Mouse (Mus musculus) heart, embryonic 14.5 days (tissue): ENCODE measurements around the gene Hfe2. TPM values are rescaled to one million over a fixed set of nuclear protein-coding genes. Genes with fewer than 3 reads are reported as not detected.
A peak's percentile ranks its signal among the peaks of the same experiment; 100 is the strongest.

Experiments used
- ATAC-seq: fragments of 200-750 bp; cut with Nextera tagmentation; 2 replicates; pipeline ENCODE4 v1.8.0; 2017; ENCODE audit warnings: low read depth, moderate TSS enrichment; ENCODE audit not compliant: insufficient number of reproducible peaks, insufficient read depth, low FRiP score
- H3K27ac ChIP-seq, 2 experiments: fragments of 200-500 bp in 1 of 2; fragments of 300-500 bp in 1 of 2; sonication (generic) in 1 of 2; replicated peaks in 1 of 2; 2 replicates each; pipeline ENCODE4 v1.5.1; 2012 to 2014; ENCODE audit warnings: low read depth in 2 of 2, low read length in 2 of 2, control low read depth in 1 of 2, mild to moderate bottlenecking in 1 of 2, mixed read lengths in 1 of 2; ENCODE audit not compliant: control insufficient read depth in 1 of 2, insufficient read depth in 1 of 2
- H3K27me3 ChIP-seq: fragments of 300-500 bp; sonication (generic); 2 replicates; pipeline ENCODE4 v1.6.1; 2014; ENCODE audit warnings: mild to moderate bottlenecking, low read length, control low read depth; ENCODE audit not compliant: control insufficient read depth, insufficient read depth
- H3K36me3 ChIP-seq: fragments of 300-500 bp; sonication (generic); 2 replicates; pipeline ENCODE4 v1.6.1; 2014; ENCODE audit warnings: mild to moderate bottlenecking, control low read depth, low read length, mixed read lengths; ENCODE audit not compliant: control insufficient read depth, insufficient read depth
- H3K4me1 ChIP-seq, 2 experiments: fragments of 200-500 bp in 1 of 2; fragments of 300-500 bp in 1 of 2; sonication (generic) in 1 of 2; 2 replicates each; pipeline ENCODE4 v1.6.1; 2012 to 2014; ENCODE audit warnings: low read length in 2 of 2, control low read depth in 1 of 2, mixed read lengths in 1 of 2; ENCODE audit not compliant: control insufficient read depth in 2 of 2, insufficient read depth in 2 of 2
- H3K4me2 ChIP-seq: fragments of 300-500 bp; sonication (generic); 2 replicates; pipeline ENCODE4 v1.6.1; 2014; ENCODE audit warnings: mild to moderate bottlenecking, low read length
- H3K4me3 ChIP-seq, 2 experiments: fragments of 200-500 bp in 1 of 2; fragments of 300-500 bp in 1 of 2; sonication (generic) in 1 of 2; 2 replicates each; pipeline ENCODE4 v1.5.1; 2012 to 2014; ENCODE audit warnings: low read length in 2 of 2, mild to moderate bottlenecking in 2 of 2, control low read depth in 1 of 2, low read depth in 1 of 2, moderate library complexity in 1 of 2; ENCODE audit not compliant: control insufficient read depth in 1 of 2, insufficient read depth in 1 of 2
- H3K9ac ChIP-seq: fragments of 300-500 bp; sonication (generic); 2 replicates; pipeline ENCODE4 v1.6.1; 2014; ENCODE audit warnings: mild to moderate bottlenecking, low read length
- H3K9me3 ChIP-seq: fragments of 300-500 bp; sonication (generic); 2 replicates; pipeline ENCODE4 v1.6.1; 2016; ENCODE audit warnings: low read length, control low read depth; ENCODE audit not compliant: control insufficient read depth
- WGBS: fragments of 180-500 bp; shearing (Covaris S2); extraction: QIAGEN DNeasy Blood & Tissue Kit; methylation state at CpG from one replicate; pipeline ENCODE4 v1.1.7; 2014; 5-methylcytosine and 5-hydroxymethylcytosine counted together
- polyA plus RNA-seq: library from polyadenylated mRNA; unstranded; fragments of >200 nt; fragmentation: Nextera tagmentation; extraction: Ambion mirVana; gene quantifications from 2 replicates; pipeline ENCODE4 v1.2.1, GENCODE M21; 2014

The Hfe2 gene
- polyA plus RNA-seq, 1 experiment from 2014 or later = 11.7 TPM

GRCm38 (mm10) chr3:96547389-96547960 is 22.5 kb downstream of the Hfe2 start:
- WGBS = 9% methylated on average over 14 of the region's 14 CpGs
- Histone ChIP-seq H3K27ac (no peak overlapping the region), H3K9me3 (no peaks in the 10 kb centered on the region), H3K4me1 (peaks cover 7 to 26% of the 10 kb centered on the region in 2 experiments), H3K4me2 (peak overlapping the region; percentile 31), H3K27me3 (no peaks in the 10 kb centered on the region; the same call in 1 of the 2 replicates), H3K9ac (no peak overlapping the region), H3K4me3 (no peak overlapping the region), H3K36me3 (no peaks in the 10 kb centered on the region)
- 0 out of 2 replicates have a peak, but pooled peaks have one; percentile 11 for ATAC-seq

- ATAC-seq = no peak
- H3K27ac ChIP-seq = peak overlapping the region; percentile 25 to 59; a peak in 2 of 4 replicates
- no peak overlapping the region for H3K4me3 ChIP-seq
- no peaks in the 10 kb centered on the region for H3K9me3 ChIP-seq
- 75% methylated on average over 7 of the region's 7 CpGs for WGBS
- no peaks in the 10 kb centered on the region for H3K27me3 ChIP-seq
- H3K36me3 ChIP-seq = no peaks in the 10 kb centered on the region
- H3K4me1 ChIP-seq = peaks cover 7 to 26% of the 10 kb centered on the region in 2 experiments
- no peak overlapping the region for H3K9ac ChIP-seq
- H3K4me2 ChIP-seq = peak overlapping the region; percentile 27; the same call in 1 of the 2 replicates
Observed at GRCm38 (mm10) chr3:96548824-96549223, 23.9 kb downstream of the Hfe2 start.

- WGBS = 57% methylated on average over 5 of the region's 5 CpGs
- no peak for ATAC-seq
- no peaks in the 10 kb centered on the region for H3K27me3 ChIP-seq
Observed at GRCm38 (mm10) chr3:96549346-96549745, 24.4 kb downstream of the Hfe2 start.

GRCm38 (mm10) chr3:96551203-96551602 is 26.2 kb downstream of the Hfe2 start:
- ATAC-seq = no peak
- H3K27ac ChIP-seq = peak overlapping the region; percentile 3 to 31; a peak in 1 of 4 replicates
- no peak overlapping the region for H3K4me2 ChIP-seq
- 14% methylated on average over 8 of the region's 8 CpGs for WGBS
- no peaks in the 10 kb centered on the region for H3K36me3 ChIP-seq
- H3K4me1 ChIP-seq = peaks cover 17 to 42% of the 10 kb centered on the region in 2 experiments
- no peaks in the 10 kb centered on the region for H3K27me3 ChIP-seq
- no peaks in the 10 kb centered on the region for H3K9me3 ChIP-seq
- H3K9ac ChIP-seq = peak overlapping the region; percentile 58
- no peak overlapping the region for H3K4me3 ChIP-seq

More at GRCm38 (mm10) chr3:96549346-96549745, 24.4 kb downstream of the Hfe2 start:
- Histone ChIP-seq H3K9ac (0 out of 2 replicates have a peak overlapping the region, but pooled peaks have one; percentile 25), H3K36me3 (no peaks in the 10 kb centered on the region), H3K4me2 (peak overlapping the region; percentile 27), H3K4me3 (no peak overlapping the region), H3K27ac (peak overlapping the region; percentile 25 to 59; a peak in 3 of 4 replicates), H3K4me1 (peaks cover 7 to 26% of the 10 kb centered on the region in 2 experiments), H3K9me3 (no peaks in the 10 kb centered on the region)

GRCm38 (mm10) chr3:96551890-96552289 is 26.9 kb downstream of the Hfe2 start:
- H3K4me2 ChIP-seq = no peak overlapping the region
- 60% methylated on average over 7 of the region's 7 CpGs for WGBS
- no peak for ATAC-seq
- H3K36me3 ChIP-seq = no peaks in the 10 kb centered on the region
- no peak overlapping the region for H3K4me3 ChIP-seq
- H3K9ac ChIP-seq = peak overlapping the region; percentile 58; the same call in 1 of the 2 replicates
- H3K27ac ChIP-seq = no peak overlapping the region; a peak in 1 of 4 replicates
- H3K9me3 ChIP-seq = no peaks in the 10 kb centered on the region
- H3K27me3 ChIP-seq = no peaks in the 10 kb centered on the region
- peaks cover 17 to 47% of the 10 kb centered on the region in 2 experiments for H3K4me1 ChIP-seq

- Histone ChIP-seq H3K27ac (no peak overlapping the region), H3K4me3 (no peak overlapping the region), H3K9ac (no peak overlapping the region), H3K4me1 (peaks cover 17 to 44% of the 10 kb centered on the region in 2 experiments), H3K4me2 (no peak overlapping the region), H3K36me3 (no peaks in the 10 kb centered on the region), H3K9me3 (no peaks in the 10 kb centered on the region), H3K27me3 (no peaks in the 10 kb centered on the region)
- ATAC-seq = no peak
- 71% methylated on average over 6 of the region's 6 CpGs for WGBS
Observed at GRCm38 (mm10) chr3:96553601-96554000, 28.6 kb downstream of the Hfe2 start.

- Histone ChIP-seq H3K27ac (peak overlapping the region in 1 of 2 experiments; percentile 93; a peak in 1 of 4 replicates), H3K4me3 (no peak overlapping the region), H3K9ac (no peak overlapping the region), H3K36me3 (peaks cover 6% of the 10 kb centered on the region), H3K4me1 (peaks cover 14 to 40% of the 10 kb centered on the region in 2 experiments), H3K27me3 (no peaks in the 10 kb centered on the region), H3K4me2 (no peak overlapping the region), H3K9me3 (no peaks in the 10 kb centered on the region)
- ATAC-seq = no peak
- 82% methylated on average over 6 of the region's 6 CpGs for WGBS
Observed at GRCm38 (mm10) chr3:96554251-96554650, 29.3 kb downstream of the Hfe2 start.
